Mouse (Mus musculus) induced T-regulatory cell, adult 2 months (primary cell): ENCODE results near the gene Plbd2.
A peak's percentile ranks its signal among the peaks of the same experiment; 100 is the strongest.

Experiments
- DNase-seq: peaks from one replicate; pipeline ENCODE4 v3.0.0-alpha.2; 2012; ENCODE audit warnings: low read depth

Plbd2 gene

GRCm38 (mm10) chr5:120436885-120437495 is 66.4 kb downstream of the Plbd2 start:
- peak; percentile 29 for DNase-seq

- no peak for DNase-seq
Observed at GRCm38 (mm10) chr5:120435731-120436501, 67.5 kb downstream of the Plbd2 start.

- DNase-seq: no peak
Observed at GRCm38 (mm10) chr5:120435006-120435681, 68.3 kb downstream of the Plbd2 start.

- DNase-seq: no peak
Observed at GRCm38 (mm10) chr5:120434231-120434735, 69.1 kb downstream of the Plbd2 start.
